Mouse (Mus musculus) thymus, postnatal 0 days (tissue): ENCODE results near the gene Nhlrc4. TPM values are rescaled to one million over a fixed set of nuclear protein-coding genes. Genes with fewer than 3 reads are reported as not detected.

Experiments
- DNase-seq: peaks from one replicate; pipeline ENCODE4 v3.0.0-alpha.2; 2015; ENCODE audit warnings: low spot score
- polyA plus RNA-seq: library from polyadenylated mRNA; unstranded; fragments of >200 nt; fragmentation: Nextera tagmentation; extraction: Ambion mirVana; gene quantifications from 2 replicates; pipeline ENCODE4 v1.2.1, GENCODE M21; 2015

Gene Nhlrc4
- polyA plus RNA-seq, result 0.36 and 0.46 TPM in 2 replicates

DNA sequence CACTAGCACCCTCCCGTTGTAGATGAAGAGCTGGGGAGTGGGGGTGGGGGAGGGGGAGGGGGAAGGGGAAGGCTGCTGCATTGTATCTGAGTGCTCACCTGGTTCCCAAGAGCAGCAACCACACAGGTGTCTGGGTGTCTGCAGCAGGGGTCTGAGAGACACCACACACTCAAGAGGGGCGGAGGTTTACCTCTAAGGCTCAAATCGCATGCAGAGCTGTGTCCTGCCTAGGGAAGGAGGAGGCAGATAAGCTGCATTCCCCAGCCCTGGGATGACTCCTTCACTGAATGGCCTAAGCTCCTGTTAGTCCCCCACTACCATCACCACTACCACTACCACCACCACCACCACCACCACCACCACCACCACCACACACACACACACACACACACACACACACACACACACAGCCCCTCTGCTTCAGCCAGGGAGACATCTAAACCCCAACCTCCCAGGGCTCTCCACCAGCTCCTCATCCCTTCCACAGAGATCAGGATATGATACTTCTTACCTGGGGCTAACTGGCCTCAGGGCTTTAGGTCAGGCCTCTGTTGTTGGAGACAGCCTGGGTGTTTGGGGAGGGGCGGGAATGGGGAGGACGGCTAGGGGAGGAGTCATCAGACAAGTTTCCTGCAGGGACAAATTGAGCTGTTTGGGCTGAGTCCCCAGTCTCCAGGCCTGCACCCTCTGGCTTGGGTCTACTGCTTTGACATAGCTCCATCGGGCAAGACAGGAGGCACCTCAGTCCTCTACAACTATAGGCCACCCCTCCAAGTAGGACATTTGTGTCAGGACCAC, at the start of gene Nhlrc4, which contains the start of gene Pigq:
Gene Nhlrc4 (minus strand): TSS at position 596 of the 798 bp plus-strand sequence.
Gene Pigq (minus strand): TSS at position 571 of the 798 bp plus-strand sequence.
- no peak for DNase-seq

DNA sequence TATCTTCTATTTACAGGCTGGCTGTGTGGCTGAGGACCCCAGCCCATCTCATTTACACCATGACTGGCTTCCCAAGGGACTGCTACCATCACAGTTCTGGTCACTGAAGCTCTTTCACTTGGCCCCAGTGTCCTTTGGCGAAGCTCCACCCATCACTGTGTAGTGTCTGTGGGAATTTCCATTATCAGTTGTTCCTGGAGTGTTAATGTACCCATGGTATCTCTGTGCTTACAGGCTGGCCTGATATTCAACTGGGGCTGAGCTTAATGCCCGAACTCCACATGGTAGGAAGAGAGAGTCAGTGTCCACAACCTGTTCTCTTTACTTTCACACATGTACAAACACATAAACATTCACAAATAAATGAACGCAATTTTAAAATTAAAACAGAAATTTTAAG, 48.7 kb upstream of the Nhlrc4 start:
- DNase-seq, result no peak

DNA sequence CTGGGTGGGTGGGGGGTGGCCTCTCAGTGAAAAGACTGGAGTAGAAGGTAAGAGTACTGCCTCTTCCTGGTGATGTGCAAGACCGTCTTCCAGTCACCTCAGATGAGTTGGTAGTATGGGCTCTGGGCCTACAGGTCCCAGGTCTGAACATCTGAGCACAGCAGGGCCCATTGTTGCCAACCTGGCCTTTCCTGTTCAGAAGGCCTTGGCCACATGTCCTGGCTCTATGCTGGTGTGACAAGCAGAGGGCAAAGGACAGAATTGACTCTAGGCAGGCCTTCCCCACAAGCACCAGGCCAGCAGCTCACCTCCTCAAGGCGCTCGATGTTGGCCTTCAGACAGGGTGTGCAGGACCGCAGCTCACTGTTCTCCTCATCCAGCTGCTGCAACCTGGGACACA, 47.5 kb upstream of the Nhlrc4 start:
- no peak for DNase-seq

DNA sequence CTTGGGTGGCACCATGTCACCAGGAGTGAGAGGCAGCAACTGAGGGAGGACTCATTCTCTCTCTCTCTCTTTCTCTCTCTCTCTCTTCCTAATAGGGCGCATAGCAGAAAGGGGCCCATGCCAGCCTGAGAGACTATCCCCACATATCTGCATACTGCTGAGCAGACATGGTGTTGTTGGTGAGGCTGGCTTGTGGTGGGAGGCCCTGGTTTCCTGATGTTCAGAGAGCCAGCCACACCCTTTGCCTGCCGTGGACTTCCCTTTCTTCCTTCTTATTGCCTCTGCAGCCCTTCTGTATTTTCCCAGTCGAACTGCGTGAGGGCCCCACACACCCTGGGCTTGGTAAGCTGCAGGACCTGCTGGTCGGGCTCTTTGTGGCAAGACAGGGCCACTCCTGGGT, 45.6 kb upstream of the Nhlrc4 start:
- DNase-seq, result no peak

DNA sequence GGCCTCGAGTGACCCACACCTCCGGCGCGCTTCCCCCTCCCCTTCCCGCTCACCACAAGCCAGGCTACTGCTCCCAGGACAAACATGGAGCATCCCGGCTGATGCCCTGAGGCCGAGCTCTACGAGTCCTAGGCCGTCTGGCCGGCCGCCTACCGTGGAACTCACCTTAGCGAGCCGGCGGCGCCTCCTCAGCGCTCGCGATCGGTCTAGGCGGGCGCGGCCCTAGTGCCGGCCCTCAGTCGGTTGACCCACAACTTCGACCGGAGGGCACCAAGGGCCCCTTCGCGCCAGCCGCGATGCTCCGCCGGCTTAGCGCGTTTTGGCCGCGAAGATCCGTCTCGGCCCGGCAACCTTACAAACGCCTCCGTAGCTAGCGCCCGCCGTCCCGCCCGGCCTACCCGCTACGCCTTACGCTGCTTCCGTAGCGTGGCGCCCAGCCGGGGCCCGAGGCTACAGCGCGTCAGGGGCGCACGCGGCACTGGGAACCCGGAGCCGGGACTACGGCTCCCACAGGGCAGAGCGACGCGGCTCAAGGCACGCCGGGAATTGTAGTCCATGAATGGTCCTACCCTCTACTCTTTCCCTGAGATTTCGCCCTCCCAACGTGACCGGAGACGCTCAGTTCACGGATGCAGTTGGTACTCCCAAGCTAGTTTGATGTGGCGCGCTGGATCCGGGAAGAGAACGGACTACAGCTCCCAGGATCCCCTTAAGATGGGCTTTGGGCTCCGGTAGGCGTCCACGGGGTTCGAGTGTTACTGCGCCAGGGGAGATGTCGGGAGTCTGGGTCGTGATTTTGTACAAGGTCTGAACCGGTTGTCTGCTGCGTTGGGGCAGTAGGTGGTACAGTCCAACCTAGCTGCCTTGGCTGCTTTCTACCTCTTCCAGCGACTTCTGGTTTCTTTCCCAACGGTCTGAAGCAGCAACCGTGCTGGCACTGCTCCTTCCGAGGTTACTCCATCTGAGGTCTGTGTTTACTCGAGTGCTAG, 40.8 kb upstream of the Nhlrc4 start, which contains the start of gene Capn15:
Gene Capn15 (minus strand): TSS at position 491 of the 989 bp plus-strand sequence.
- peak; percentile 94 for DNase-seq

DNA sequence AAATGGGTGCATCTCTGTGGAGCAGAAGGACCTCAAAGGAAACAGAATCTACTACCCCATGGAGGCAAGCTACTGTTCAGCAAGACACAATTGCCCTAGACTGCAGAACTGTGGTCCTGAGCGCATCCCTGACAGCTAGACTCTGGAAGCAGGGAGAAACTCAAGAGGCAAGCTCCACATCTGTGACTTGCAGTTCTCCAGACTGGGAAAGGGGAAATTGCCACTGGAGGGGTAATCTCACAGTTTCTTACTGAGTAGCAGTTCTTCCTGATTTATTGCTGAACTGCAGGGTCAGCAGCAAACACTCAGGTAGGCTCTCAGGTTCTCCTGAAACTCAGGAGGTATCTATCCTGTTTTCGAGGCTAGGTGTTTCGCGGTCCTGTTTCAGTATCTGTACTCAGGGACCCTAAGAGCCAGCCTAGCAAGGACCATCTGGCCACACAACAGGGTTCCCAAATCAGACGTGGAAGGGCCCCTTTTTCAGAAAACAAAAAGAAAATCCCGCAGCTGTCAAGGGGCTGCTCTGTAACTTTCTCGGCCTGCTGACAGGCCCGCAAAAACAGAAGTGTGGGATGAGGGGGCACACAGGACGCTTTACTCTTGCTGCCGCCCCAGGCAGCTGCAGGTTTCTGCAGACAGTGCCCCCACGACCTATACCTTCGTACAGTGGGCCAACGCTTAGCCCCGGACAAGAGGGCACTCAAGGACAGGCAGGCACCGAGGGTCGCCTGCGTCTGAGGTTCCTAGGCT, 40.0 kb upstream of the Nhlrc4 start:
- peak; percentile 28 for DNase-seq

DNA sequence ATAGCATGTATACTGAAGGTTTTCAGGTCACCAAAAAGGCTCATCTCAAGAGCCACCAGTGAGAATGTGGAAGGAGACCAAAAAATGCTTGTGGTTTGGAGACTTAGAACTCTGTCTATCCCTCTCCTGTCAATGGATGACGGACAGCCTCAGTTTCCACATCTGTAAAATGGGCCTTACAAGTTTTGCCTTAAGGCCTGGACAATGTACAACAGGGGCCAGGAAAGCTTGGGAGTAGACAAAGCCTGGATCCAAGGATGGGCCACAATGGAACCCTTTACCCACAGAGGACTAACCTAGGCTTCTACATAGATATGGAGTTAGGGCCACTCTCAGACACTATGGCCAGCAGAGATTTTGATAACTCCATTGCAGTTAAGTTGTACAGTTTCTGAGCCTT, 39.3 kb upstream of the Nhlrc4 start:
- no peak for DNase-seq

DNA sequence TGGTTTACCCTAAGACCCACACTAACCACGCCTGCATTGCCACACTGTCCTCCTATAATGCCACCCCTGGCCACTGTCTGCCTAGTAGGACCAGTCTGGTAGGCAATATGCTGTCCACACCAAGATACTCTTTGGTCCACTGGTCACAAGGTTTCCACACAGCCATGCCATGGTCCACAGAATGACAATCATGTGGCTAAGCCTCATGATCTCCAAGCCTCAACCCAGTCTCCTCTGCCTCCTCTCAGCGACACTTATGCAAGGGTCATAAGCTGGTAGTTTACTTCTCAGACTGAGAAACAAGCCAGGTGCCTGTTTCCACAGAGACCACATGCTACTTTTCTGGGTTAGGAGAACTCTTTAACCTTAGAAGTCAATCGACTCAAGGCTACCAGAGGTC, 38.2 kb upstream of the Nhlrc4 start:
- no peak for DNase-seq

DNA sequence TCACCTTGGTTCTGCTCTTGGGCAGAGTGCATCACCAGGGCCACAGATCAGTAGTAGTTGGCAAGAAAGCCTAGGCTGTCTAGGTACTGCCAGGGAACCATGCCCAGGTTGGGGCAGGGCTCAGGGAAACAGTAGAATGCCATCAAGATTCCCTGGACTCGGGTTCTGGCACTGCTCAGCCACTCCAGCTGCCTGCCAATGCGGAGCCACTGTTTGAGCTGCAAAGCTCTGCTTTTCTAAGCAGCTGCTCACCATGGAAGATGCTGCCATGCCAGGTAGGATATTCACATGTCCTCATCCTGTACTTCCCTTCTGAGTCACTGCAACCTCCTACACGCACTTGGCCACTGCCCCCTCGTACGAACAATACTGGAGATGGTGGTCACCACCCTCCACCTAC, 36.1 kb upstream of the Nhlrc4 start:
- no peak for DNase-seq

DNA sequence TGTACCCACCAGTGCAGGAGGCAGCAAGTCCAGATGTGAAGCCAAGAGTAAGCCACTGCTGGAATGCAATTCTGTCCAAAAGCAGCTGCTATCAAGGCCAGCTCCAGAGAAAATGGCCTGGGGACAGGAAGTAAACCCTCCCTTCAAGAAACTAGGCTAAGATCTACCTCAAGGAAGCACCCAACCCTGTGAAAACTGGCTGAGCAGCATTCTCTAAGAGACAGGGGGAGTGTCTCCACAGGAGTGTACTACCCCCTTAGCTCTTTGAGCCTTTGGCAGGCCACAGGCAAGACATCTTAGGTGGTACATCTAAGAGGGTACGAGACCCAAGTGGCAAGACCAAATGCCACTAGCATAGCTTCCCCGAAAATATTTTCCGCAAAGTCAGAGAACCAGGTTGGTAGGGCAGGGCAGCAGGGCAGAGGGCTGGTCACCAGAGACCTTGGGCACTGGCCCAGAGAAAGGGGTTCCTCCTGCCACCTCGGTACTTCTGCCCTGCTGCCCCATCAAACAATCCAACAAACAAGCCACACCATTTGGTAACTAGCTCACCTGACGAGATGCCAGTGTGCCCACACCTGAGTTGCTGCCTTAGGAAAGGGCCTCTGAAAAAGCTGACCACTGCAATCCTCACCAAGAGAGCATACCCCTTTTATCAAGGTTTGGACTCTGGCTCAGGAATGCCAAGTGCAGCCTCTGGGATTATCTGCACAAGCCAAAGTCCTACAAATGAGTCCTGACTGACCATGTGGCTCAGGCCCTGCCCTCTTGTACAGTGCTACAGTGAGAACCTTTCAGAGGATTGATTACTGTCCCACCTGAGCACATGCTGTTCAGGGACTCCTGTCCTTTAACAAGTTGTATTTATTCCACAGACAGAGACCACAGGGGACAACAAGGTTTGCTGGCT, 35.3 kb upstream of the Nhlrc4 start:
- no peak for DNase-seq

DNA sequence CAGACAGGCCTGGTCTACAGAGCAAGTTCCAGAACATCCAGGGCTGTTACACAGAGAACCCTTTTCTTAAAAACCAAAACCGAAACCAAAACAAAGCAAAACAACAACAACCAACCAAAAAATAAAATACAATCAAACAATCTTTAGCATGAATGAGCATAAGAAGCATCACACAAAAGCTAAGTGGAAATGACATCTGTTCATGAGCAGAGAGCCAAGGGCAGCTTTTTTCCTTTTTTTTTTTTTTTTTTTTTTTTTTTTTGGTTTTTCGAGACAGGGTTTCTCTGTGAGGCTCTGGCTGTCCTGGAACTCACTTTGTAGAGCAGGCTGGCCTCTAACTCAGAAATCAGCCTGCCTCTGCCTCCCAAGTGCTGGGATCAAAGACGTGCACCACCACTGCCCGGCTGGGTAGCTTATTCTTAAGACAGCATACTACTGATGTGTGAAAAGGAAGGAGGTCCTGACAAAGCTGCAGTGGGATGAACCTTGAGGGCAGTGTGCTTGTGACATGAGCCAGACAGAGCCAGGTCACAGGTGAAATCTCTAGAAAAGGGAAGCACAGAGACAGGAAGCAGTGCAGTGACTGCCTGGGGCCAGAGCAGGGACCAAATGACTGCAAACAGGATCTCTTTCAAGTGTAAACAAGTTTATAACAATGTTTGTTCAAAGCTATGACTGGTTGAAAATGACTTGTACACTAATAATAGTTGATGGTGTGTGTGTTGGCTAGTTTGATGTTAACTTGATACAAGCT, 26.4 kb upstream of the Nhlrc4 start:
- no peak for DNase-seq

DNA sequence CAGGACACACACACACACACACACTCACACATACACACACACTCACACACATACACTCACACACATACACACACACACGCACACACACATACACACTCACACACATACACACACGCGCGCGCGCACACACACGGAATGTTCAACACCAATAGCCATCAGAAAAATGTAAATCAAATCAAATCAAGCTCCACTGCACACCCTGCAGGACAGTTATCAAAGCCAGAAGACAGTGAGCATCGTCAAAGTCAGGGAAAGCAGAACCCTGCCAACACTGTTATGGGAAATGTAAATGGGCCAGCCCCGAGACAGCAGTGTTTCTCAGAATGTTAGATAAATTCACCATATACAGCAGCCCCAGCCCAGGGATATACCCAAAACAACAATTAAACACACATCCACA, 25.7 kb upstream of the Nhlrc4 start:
- DNase-seq, result no peak

DNA sequence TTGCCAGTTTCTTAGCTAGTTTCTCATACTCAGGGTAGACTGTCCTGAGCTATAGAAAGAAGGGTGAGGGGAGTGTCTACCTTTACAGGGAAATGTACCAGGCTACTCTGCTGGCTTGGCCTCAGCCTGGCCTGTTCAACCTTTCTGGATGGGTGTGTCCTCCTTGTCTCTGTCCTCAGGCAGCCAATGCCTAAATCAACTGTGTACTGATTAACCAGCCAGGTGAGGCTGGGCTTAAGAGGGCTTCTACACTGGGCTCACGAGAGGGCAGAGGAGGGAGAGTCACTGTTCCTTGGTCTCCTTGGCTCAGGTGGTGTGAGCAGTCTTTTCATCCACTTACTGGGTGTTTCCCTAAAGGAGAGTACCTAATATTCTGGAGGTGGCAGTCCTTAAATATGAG, 23.4 kb upstream of the Nhlrc4 start:
- no peak for DNase-seq

DNA sequence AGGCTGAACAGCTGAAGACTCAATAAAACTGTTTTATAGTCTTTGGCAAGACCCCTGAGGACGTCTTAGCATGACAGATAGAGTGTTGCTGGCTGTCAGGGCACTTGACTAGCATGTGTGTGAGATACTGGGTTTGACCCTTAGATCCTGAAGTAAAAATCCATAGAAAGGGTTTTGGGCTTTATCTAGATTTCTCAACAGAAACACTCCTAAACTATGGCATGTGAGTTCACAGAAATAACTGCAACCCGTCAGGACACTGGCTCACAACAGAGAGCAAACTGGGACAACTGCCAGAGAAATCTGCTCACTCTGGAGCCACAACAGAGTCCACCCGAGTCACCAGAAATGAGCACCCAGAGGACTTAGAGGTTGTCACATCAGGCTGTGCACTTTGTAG, 22.9 kb upstream of the Nhlrc4 start:
- DNase-seq, result no peak

DNA sequence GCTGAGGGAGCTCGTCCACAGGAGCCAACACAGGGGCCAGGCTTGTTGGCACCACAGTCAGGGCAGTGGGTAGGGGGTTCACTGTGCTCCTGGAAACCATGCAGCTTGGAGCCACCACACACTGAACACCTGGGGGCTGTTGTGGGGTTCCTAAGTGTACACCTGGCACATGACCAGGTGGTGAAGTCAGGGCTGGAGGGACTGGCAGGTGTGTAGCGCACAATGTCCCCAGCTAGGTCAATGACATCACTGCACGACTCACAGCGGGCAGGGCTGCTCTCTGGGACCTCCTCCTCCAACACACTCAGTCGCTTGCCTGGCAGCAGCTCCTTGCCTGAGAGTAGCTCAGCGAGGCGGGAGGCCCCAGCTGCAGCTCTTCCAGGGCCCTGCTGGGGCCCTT, 19.5 kb upstream of the Nhlrc4 start:
- DNase-seq, result no peak

DNA sequence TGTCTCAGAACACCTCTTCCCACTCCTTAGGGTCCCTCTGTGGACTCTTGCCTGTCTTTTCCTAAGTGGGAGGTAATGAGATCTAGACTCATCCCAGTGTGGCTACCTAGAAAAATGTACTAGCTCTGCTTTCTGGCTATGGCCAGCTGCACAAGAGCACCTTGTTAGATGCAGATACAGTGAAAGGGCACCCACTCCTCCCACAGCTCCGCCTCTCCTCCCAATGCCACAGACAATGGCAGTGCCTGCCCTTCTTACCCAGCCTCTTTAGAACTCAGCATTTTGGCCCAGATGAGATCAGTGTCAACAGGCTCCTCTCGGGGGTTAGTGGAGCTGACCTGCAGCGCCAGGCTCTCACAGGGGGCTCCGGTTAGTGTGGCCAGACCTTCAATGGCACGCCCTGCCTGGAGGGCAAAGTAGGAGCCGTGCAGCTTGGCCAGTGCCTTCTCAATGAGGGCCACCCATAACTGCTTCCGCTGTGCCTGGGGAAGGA, 17.7 kb upstream of the Nhlrc4 start:
- no peak for DNase-seq

DNA sequence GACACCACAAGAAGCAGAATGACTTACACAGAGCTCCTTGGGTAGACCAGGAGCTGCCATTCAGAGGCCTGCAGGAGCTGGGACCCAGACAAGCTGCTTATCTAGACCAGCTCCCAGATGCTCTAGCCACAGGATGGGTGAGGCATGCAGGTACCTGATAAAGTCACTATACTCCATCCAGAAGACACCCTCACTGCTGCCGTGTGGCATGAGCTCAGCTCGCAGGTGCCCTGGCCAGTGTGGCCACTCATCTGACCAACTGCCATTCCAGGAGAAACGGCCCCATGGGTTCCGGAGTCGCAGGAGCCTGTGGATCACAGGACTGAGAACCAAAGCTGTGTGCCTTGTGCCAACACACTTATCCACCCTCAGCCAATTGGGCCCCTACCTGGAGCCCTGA, 16.8 kb upstream of the Nhlrc4 start:
- DNase-seq, result no peak

DNA sequence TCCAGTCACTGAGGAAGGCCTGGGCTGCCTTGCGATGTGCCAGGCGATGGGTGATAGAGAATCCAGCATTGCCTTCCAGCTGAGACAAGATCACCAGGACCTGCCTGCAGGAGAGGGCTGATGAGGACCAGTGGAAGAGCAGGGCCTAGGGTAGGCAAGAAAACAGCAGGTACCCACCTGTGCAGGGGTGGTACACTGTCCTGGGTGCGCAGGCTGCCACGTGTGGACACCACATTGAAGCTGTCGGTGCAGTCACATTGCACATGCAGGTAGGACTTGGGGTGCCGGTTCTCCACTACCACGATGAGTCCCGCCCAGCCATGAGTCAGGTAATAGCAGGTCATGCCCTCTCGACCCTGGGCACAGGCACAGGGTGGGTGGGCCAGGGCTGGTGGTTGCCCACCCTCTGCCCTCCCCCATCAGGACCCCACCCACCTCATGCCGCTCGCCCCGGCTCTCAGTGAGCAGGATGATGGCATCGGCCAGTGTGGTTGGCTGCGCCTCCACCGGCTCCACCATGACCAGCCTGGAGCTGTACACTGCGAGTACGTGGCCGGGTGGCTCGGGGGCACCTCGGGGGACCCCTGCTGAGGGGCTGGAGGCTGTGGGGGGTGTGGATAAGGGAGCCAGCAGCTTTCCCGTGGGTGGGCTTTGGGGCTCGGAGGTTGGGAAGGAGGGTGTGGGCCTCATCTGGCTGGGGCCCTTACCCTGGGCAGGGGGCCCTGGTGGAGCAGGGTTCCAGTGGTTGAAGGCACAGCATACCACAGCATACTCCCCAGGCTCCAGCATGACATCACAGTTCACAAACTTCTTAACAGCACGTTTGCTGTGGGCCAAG, 15.1 kb upstream of the Nhlrc4 start:
- no peak for DNase-seq
